Comparison of ENCODE assay signal across 9 mouse cellular contexts in genomic region chr11:78247012-78247348, GRCm38 (mm10). TPM values are rescaled to one million over a fixed set of nuclear protein-coding genes. Genes with fewer than 3 reads are reported as not detected.
A peak's percentile ranks its signal among the peaks of the same experiment; 100 is the strongest.
DNase-seq lines count a peak whose midpoint lies in the region; ATAC-seq lines count a peak whose summit lies in the region.
"Had no signal": no experiment of that assay in that cellular context is flagged by ENCODE, and none has a peak within 500 bp of the region (broad histone marks: within the 10 kb centered on the region; RNA-seq: fewer than 3 reads in every experiment).

No protein-coding gene starts in this region.

- no peaks in the 10 kb centered on the region for H3K27me3 ChIP-seq in kidney, embryonic 15.5 days
- H3K27me3 ChIP-seq in embryonic facial prominence, embryonic 10.5 days (replicated peaks; ENCODE audit: low read depth, poor library complexity, severe bottlenecking): no peaks in the 10 kb centered on the region
- no peaks in the 10 kb centered on the region for H3K27me3 ChIP-seq in hindbrain, embryonic 14.5 days (ENCODE audit: control insufficient read depth, insufficient read depth, low read length)
- no peaks in the 10 kb centered on the region for H3K27me3 ChIP-seq in midbrain, embryonic 15.5 days (replicated peaks)

- H3K4me3 ChIP-seq in kidney, embryonic 15.5 days (replicated peaks): peak overlapping the region; percentile 97
- H3K4me3 ChIP-seq in embryonic facial prominence, embryonic 10.5 days: peak overlapping the region; percentile 99
- peak overlapping the region; percentile 86; the same call in 1 of the 2 replicates for H3K4me3 ChIP-seq in hindbrain, embryonic 14.5 days (replicated peaks; ENCODE audit: low read length)
- H3K4me3 ChIP-seq in midbrain, embryonic 15.5 days: peak overlapping the region; percentile 65; the same call in 1 of the 2 replicates

- peak overlapping the region; percentile 39; the same call in 1 of the 2 replicates for H3K27ac ChIP-seq in kidney, embryonic 15.5 days
- H3K27ac ChIP-seq in embryonic facial prominence, embryonic 10.5 days (replicated peaks): no peak overlapping the region
- no peak overlapping the region for H3K27ac ChIP-seq in hindbrain, embryonic 14.5 days
- no peak overlapping the region for H3K27ac ChIP-seq in midbrain, embryonic 15.5 days

- H3K4me1 ChIP-seq in kidney, embryonic 15.5 days: peaks cover 37% of the 10 kb centered on the region
- peaks cover 34% of the 10 kb centered on the region for H3K4me1 ChIP-seq in embryonic facial prominence, embryonic 10.5 days
- peaks cover 31% of the 10 kb centered on the region for H3K4me1 ChIP-seq in hindbrain, embryonic 14.5 days (replicated peaks; ENCODE audit: control insufficient read depth, insufficient read depth, low read length)
- H3K4me1 ChIP-seq in midbrain, embryonic 15.5 days: peaks cover 55% of the 10 kb centered on the region

- no peak for ATAC-seq in kidney, embryonic 15.5 days (replicated peaks; ENCODE audit: low FRiP score)
- no peak for ATAC-seq in hindbrain, embryonic 14.5 days (ENCODE audit: low FRiP score)
- no peak for ATAC-seq in midbrain, embryonic 15.5 days (replicated peaks)
- ATAC-seq in megakaryocyte-erythroid progenitor cell, adult 5-6 weeks (replicated peaks; ENCODE audit: low FRiP score, low TSS enrichment, poor library complexity, severe bottlenecking): no peak

- no peak for DNase-seq in kidney, postnatal 4 days
- no peak for DNase-seq in embryonic facial prominence, embryonic 10.5 days (ENCODE audit: low spot score)
- no peak for DNase-seq in hindbrain, embryonic 14.5 days (ENCODE audit: low spot score)
- no peak for DNase-seq in adrenal gland, adult (ENCODE audit: inconsistent age in 2 of 2, low spot score in 1 of 2)
- no peak for DNase-seq in gastrocnemius, postnatal 4 days (ENCODE audit: low spot score in 2 of 2)
- DNase-seq: cerebellum, adult 8-10 months had no signal

- H3K36me3 ChIP-seq in kidney, embryonic 15.5 days: peaks cover 23% of the 10 kb centered on the region
- H3K36me3 ChIP-seq in embryonic facial prominence, embryonic 10.5 days (replicated peaks): peaks cover 28% of the 10 kb centered on the region
- H3K36me3 ChIP-seq in hindbrain, embryonic 14.5 days (replicated peaks; ENCODE audit: control insufficient read depth, insufficient read depth): peaks cover 18% of the 10 kb centered on the region
- peaks cover 7% of the 10 kb centered on the region for H3K36me3 ChIP-seq in midbrain, embryonic 15.5 days (replicated peaks)

- 0 out of 2 replicates have a peak overlapping the region, but pooled peaks have one; percentile 21 for H3K9ac ChIP-seq in kidney, embryonic 15.5 days
- H3K9ac ChIP-seq in hindbrain, embryonic 14.5 days: no peak overlapping the region
- H3K9ac ChIP-seq in midbrain, embryonic 15.5 days: no peak overlapping the region

- no peaks in the 10 kb centered on the region for H3K9me3 ChIP-seq in kidney, embryonic 15.5 days (replicated peaks)
- H3K9me3 ChIP-seq in embryonic facial prominence, embryonic 10.5 days: no peaks in the 10 kb centered on the region
- H3K9me3 ChIP-seq in hindbrain, embryonic 14.5 days (ENCODE audit: control insufficient read depth, low read length): no peaks in the 10 kb centered on the region
- no peaks in the 10 kb centered on the region for H3K9me3 ChIP-seq in midbrain, embryonic 15.5 days

- H3K4me2 ChIP-seq in kidney, embryonic 15.5 days: peak overlapping the region; percentile 77
- peak overlapping the region; percentile 91 for H3K4me2 ChIP-seq in hindbrain, embryonic 14.5 days (replicated peaks)
- peak overlapping the region; percentile 77 for H3K4me2 ChIP-seq in midbrain, embryonic 15.5 days

- 44% methylated on average over 3 of the region's 3 CpGs for WGBS in kidney, embryonic 15.5 days
- WGBS in embryonic facial prominence, embryonic 10.5 days: 73% methylated on average over 3 of the region's 3 CpGs
- 69% methylated on average over 2 of the region's 3 CpGs for WGBS in hindbrain, embryonic 14.5 days
- WGBS in midbrain, embryonic 15.5 days: 77% methylated on average over 3 of the region's 3 CpGs

RNA-seq across cellular contexts. Expression of gene Supt6, which starts 1.2 kb away (rescaled TPM):
- 27.3 and 29.4 TPM in 2 replicates for polyA plus RNA-seq in kidney, embryonic 15.5 days (2015; fragmentation: Nextera tagmentation; extraction: Ambion mirVana)
- polyA plus RNA-seq in embryonic facial prominence, embryonic 10.5 days (2016; fragmentation: Nextera tagmentation; extraction: Ambion mirVana): 39.2 TPM in 2 replicates
- polyA plus RNA-seq in hindbrain, embryonic 14.5 days (2014; fragmentation: Nextera tagmentation; extraction: Ambion mirVana): 24.4 and 25.3 TPM in 2 replicates
- polyA plus RNA-seq in midbrain, embryonic 15.5 days (2015; fragmentation: Nextera tagmentation; extraction: Ambion mirVana): 30.0 and 31.7 TPM in 2 replicates
- 51.1 and 51.9 TPM in 2 replicates for total RNA-seq in megakaryocyte-erythroid progenitor cell, adult 5-6 weeks (2014; fragmentation: Nextera tagmentation)
- total RNA-seq in megakaryocyte-erythroid progenitor cell, adult 5-6 weeks (2017): 46.0 and 52.5 TPM in 2 replicates
- total RNA-seq in gastrocnemius, postnatal 4 days (2021): 10 to 100 TPM; 45.1 to 49.0 TPM

RNA-seq across cellular contexts. Expression of gene Sdf2, which starts 1.4 kb away (rescaled TPM):
- 78.6 and 84.5 TPM in 2 replicates for polyA plus RNA-seq in kidney, embryonic 15.5 days (2015; fragmentation: Nextera tagmentation; extraction: Ambion mirVana)
- 43.5 and 44.9 TPM in 2 replicates for polyA plus RNA-seq in embryonic facial prominence, embryonic 10.5 days (2016; fragmentation: Nextera tagmentation; extraction: Ambion mirVana)
- polyA plus RNA-seq in hindbrain, embryonic 14.5 days (2014; fragmentation: Nextera tagmentation; extraction: Ambion mirVana): 94.5 and 103 TPM in 2 replicates
- polyA plus RNA-seq in midbrain, embryonic 15.5 days (2015; fragmentation: Nextera tagmentation; extraction: Ambion mirVana): 90.0 and 93.6 TPM in 2 replicates
- 42.1 and 49.5 TPM in 2 replicates for total RNA-seq in megakaryocyte-erythroid progenitor cell, adult 5-6 weeks (2014; fragmentation: Nextera tagmentation)
- 44.9 and 45.7 TPM in 2 replicates for total RNA-seq in megakaryocyte-erythroid progenitor cell, adult 5-6 weeks (2017)
- 10 to 100 TPM; 59.4 to 64.3 TPM for total RNA-seq in gastrocnemius, postnatal 4 days (2021)

RNA-seq across cellular contexts. Expression of gene 2610507B11Rik, which starts 14.6 kb away (rescaled TPM):
- 76.0 and 81.8 TPM in 2 replicates for polyA plus RNA-seq in kidney, embryonic 15.5 days (2015; fragmentation: Nextera tagmentation; extraction: Ambion mirVana)
- polyA plus RNA-seq in embryonic facial prominence, embryonic 10.5 days (2016; fragmentation: Nextera tagmentation; extraction: Ambion mirVana): 60.4 and 72.1 TPM in 2 replicates
- 64.2 and 67.2 TPM in 2 replicates for polyA plus RNA-seq in hindbrain, embryonic 14.5 days (2014; fragmentation: Nextera tagmentation; extraction: Ambion mirVana)
- polyA plus RNA-seq in midbrain, embryonic 15.5 days (2015; fragmentation: Nextera tagmentation; extraction: Ambion mirVana): 55.0 and 62.3 TPM in 2 replicates
- 91.6 and 110 TPM in 2 replicates for total RNA-seq in megakaryocyte-erythroid progenitor cell, adult 5-6 weeks (2014; fragmentation: Nextera tagmentation)
- total RNA-seq in megakaryocyte-erythroid progenitor cell, adult 5-6 weeks (2017): 55.5 and 72.4 TPM in 2 replicates
- total RNA-seq in gastrocnemius, postnatal 4 days (2021): 100 to 1,000 TPM; 104 to 108 TPM

RNA-seq across cellular contexts. Expression of gene BC030499, which starts 43.7 kb away (rescaled TPM):
- polyA plus RNA-seq in kidney, embryonic 15.5 days (2015; fragmentation: Nextera tagmentation; extraction: Ambion mirVana): 0.32 and 0.43 TPM in 2 replicates
- polyA plus RNA-seq in embryonic facial prominence, embryonic 10.5 days (2016; fragmentation: Nextera tagmentation; extraction: Ambion mirVana): 0.48 and 0.49 TPM in 2 replicates
- 0.16 and 0.35 TPM in 2 replicates for polyA plus RNA-seq in hindbrain, embryonic 14.5 days (2014; fragmentation: Nextera tagmentation; extraction: Ambion mirVana)
- polyA plus RNA-seq in midbrain, embryonic 15.5 days (2015; fragmentation: Nextera tagmentation; extraction: Ambion mirVana): 0.11 and 0.28 TPM in 2 replicates
- 0.55 and 1.3 TPM in 2 replicates for total RNA-seq in megakaryocyte-erythroid progenitor cell, adult 5-6 weeks (2014; fragmentation: Nextera tagmentation)
- 0.50 and 0.89 TPM in 2 replicates for total RNA-seq in megakaryocyte-erythroid progenitor cell, adult 5-6 weeks (2017)
- total RNA-seq in gastrocnemius, postnatal 4 days (2021): 1 to 10 TPM in 1 of 2 experiments, under 1 TPM in 1; 0.47 to 1.3 TPM

RNA-seq across cellular contexts. Expression of gene Proca1, which starts 53.8 kb away (rescaled TPM):
- 3.1 and 4.3 TPM in 2 replicates for polyA plus RNA-seq in kidney, embryonic 15.5 days (2015; fragmentation: Nextera tagmentation; extraction: Ambion mirVana)
- 1.6 and 2.3 TPM in 2 replicates for polyA plus RNA-seq in embryonic facial prominence, embryonic 10.5 days (2016; fragmentation: Nextera tagmentation; extraction: Ambion mirVana)
- 1.4 and 2.9 TPM in 2 replicates for polyA plus RNA-seq in hindbrain, embryonic 14.5 days (2014; fragmentation: Nextera tagmentation; extraction: Ambion mirVana)
- 1.7 and 2.2 TPM in 2 replicates for polyA plus RNA-seq in midbrain, embryonic 15.5 days (2015; fragmentation: Nextera tagmentation; extraction: Ambion mirVana)
- not detected in 2 replicates for total RNA-seq in megakaryocyte-erythroid progenitor cell, adult 5-6 weeks (2014; fragmentation: Nextera tagmentation)
- 1.2 TPM in 1 of 2 replicates, not detected in the other for total RNA-seq in megakaryocyte-erythroid progenitor cell, adult 5-6 weeks (2017)
- total RNA-seq in gastrocnemius, postnatal 4 days (2021): 1 to 10 TPM; 1.9 to 2.4 TPM
